Mouse (Mus musculus) MEL (cell line): Measurements from ENCODE around the gene Armc7. TPM values are rescaled to one million over a fixed set of nuclear protein-coding genes. Genes with fewer than 3 reads are reported as not detected.

ENCODE experiments used
- DNase-seq: peaks from one replicate; pipeline ENCODE4 v3.0.0; 2011; ENCODE audit warnings: low read depth, low spot score
- H3K27ac ChIP-seq: 2 replicates; pipeline ENCODE4 v1.5.1; 2012; ENCODE audit warnings: low read depth, mild to moderate bottlenecking, control low read depth, low read length, moderate library complexity; ENCODE audit not compliant: control insufficient read depth
- H3K27me3 ChIP-seq, 2 experiments: fragments of 150-350 bp in 1 of 2; sonication (generic) in 1 of 2; 2 replicates each; pipeline ENCODE4 v1.6.1; 2012; ENCODE audit warnings: low read length in 2 of 2, mild to moderate bottlenecking in 2 of 2, improper control_type of control experiment in 1 of 2, moderate library complexity in 1 of 2; ENCODE audit not compliant: insufficient read depth in 2 of 2, control insufficient read depth in 1 of 2
- H3K36me3 ChIP-seq, 2 experiments: 2 replicates each; pipeline ENCODE4 v1.6.1; 2012 to 2014; ENCODE audit warnings: low read length in 2 of 2, improper control_type of control experiment in 1 of 2, inconsistent platforms in 1 of 2, mild to moderate bottlenecking in 1 of 2; ENCODE audit not compliant: insufficient read depth in 2 of 2, control insufficient read depth in 1 of 2
- H3K4me1 ChIP-seq, 2 experiments: fragments of 150-350 bp in 1 of 2; sonication (generic) in 1 of 2; 2 replicates each; pipeline ENCODE4 v1.6.1; 2012; ENCODE audit warnings: low read length in 2 of 2, improper control_type of control experiment in 1 of 2, mild to moderate bottlenecking in 1 of 2; ENCODE audit not compliant: insufficient read depth in 2 of 2, control insufficient read depth in 1 of 2
- H3K4me3 ChIP-seq, 2 experiments: fragments of 150-350 bp in 1 of 2; sonication (generic) in 1 of 2; 2 replicates each; pipeline ENCODE4 v1.5.1; 2012; ENCODE audit warnings: low read depth in 2 of 2, low read length in 2 of 2, mild to moderate bottlenecking in 2 of 2, moderate library complexity in 2 of 2, control low read depth in 1 of 2, improper control_type of control experiment in 1 of 2; ENCODE audit not compliant: control insufficient read depth in 1 of 2, insufficient read depth in 1 of 2
- H3K79me2 ChIP-seq: 2 replicates; pipeline ENCODE4 v1.6.1; 2012; ENCODE audit warnings: mild to moderate bottlenecking, low read length, moderate library complexity; ENCODE audit not compliant: control insufficient read depth, poor library complexity, insufficient read depth
- H3K9ac ChIP-seq: 2 replicates; pipeline ENCODE4 v1.6.1; 2012; ENCODE audit warnings: low read depth, mild to moderate bottlenecking, control low read depth, low read length, moderate library complexity; ENCODE audit not compliant: control insufficient read depth, poor library complexity, severe bottlenecking
- H3K9me3 ChIP-seq: fragments of 150-350 bp; sonication (generic); replicated peaks from 2 replicates; pipeline ENCODE4 v1.6.1; 2012; ENCODE audit warnings: mild to moderate bottlenecking, low read length, improper control_type of control experiment, moderate library complexity; ENCODE audit not compliant: insufficient read depth
- CHD1 ChIP-seq: IDR thresholded peaks from 2 replicates; pipeline ENCODE4 v1.6.1; 2012; ENCODE audit warnings: low read depth, mild to moderate bottlenecking, inconsistent platforms, low read length, improper control_type of control experiment
- CTCF ChIP-seq, 3 experiments: IDR thresholded peaks in 2 of 3; conservative IDR thresholded peaks in 1 of 3; 2 replicates each; pipeline ENCODE4 v1.5.1; 2011 to 2012; ENCODE audit warnings: low read length in 3 of 3, low read depth in 2 of 3, mild to moderate bottlenecking in 2 of 3, improper control_type of control experiment in 1 of 3, inconsistent platforms in 1 of 3, mixed read lengths in 1 of 3, moderate library complexity in 1 of 3; ENCODE audit not compliant: control insufficient read depth in 1 of 3, insufficient read depth in 1 of 3, poor library complexity in 1 of 3, severe bottlenecking in 1 of 3
- ELF1 ChIP-seq: IDR thresholded peaks from 2 replicates; pipeline ENCODE4 v1.6.1; 2014; ENCODE audit warnings: low read depth, mild to moderate bottlenecking, inconsistent platforms, low read length, improper control_type of control experiment, moderate library complexity
- ETS1 ChIP-seq: IDR thresholded peaks from 2 replicates; pipeline ENCODE4 v1.6.1; 2012; ENCODE audit warnings: low read depth, mild to moderate bottlenecking, inconsistent platforms, low read length, improper control_type of control experiment, moderate library complexity
- GABPA ChIP-seq: IDR thresholded peaks from 2 replicates; pipeline ENCODE4 v1.6.1; 2012; ENCODE audit warnings: low read depth, mild to moderate bottlenecking, inconsistent platforms, low read length, improper control_type of control experiment, moderate library complexity
- HCFC1 ChIP-seq: IDR thresholded peaks from 2 replicates; pipeline ENCODE4 v1.6.1; 2012; ENCODE audit warnings: low read depth, mild to moderate bottlenecking, inconsistent platforms, low read length, improper control_type of control experiment, moderate library complexity
- KAT2A ChIP-seq: conservative IDR thresholded peaks from 2 replicates; pipeline ENCODE4 v1.6.1; 2012; ENCODE audit warnings: low read depth, low read length, improper control_type of control experiment, inconsistent platforms
- MXI1 ChIP-seq: IDR thresholded peaks from 2 replicates; pipeline ENCODE4 v1.6.1; 2011; ENCODE audit warnings: mild to moderate bottlenecking, low read depth, low read length, improper control_type of control experiment
- MYB ChIP-seq: IDR thresholded peaks from 2 replicates; pipeline ENCODE4 v1.6.1; 2011; ENCODE audit warnings: mild to moderate bottlenecking, low read depth, low read length, improper control_type of control experiment
- POLR2A ChIP-seq, 2 experiments: IDR thresholded peaks; 2 replicates each; pipeline ENCODE4 v1.6.1; 2011 to 2012; ENCODE audit warnings: low read length in 2 of 2, mild to moderate bottlenecking in 2 of 2, control low read depth in 1 of 2, improper control_type of control experiment in 1 of 2, low read depth in 1 of 2, moderate library complexity in 1 of 2; ENCODE audit not compliant: control insufficient read depth in 1 of 2, insufficient read depth in 1 of 2, poor library complexity in 1 of 2
- POLR2AphosphoS2 ChIP-seq: IDR thresholded peaks from 2 replicates; pipeline ENCODE4 v1.6.1; 2011; ENCODE audit warnings: low read length, improper control_type of control experiment
- POLR2AphosphoS5 ChIP-seq: IDR thresholded peaks from 2 replicates; pipeline ENCODE4 v1.6.1; 2012; ENCODE audit warnings: low read depth, borderline replicate concordance, mild to moderate bottlenecking, inconsistent platforms, low read length, moderate library complexity, mixed read lengths
- RCOR1 ChIP-seq: IDR thresholded peaks from 2 replicates; pipeline ENCODE4 v1.6.1; 2012; ENCODE audit warnings: low read depth, mild to moderate bottlenecking, inconsistent platforms, low read length, improper control_type of control experiment
- TAL1 ChIP-seq: IDR thresholded peaks from 2 replicates; pipeline ENCODE4 v1.6.1; 2012; ENCODE audit warnings: mild to moderate bottlenecking, inconsistent platforms, low read length, moderate library complexity, mixed read lengths
- TBP ChIP-seq: IDR thresholded peaks from 2 replicates; pipeline ENCODE4 v1.8.0; 2011; ENCODE audit warnings: low read depth, low read length, improper control_type of control experiment
- TCF12 ChIP-seq: IDR thresholded peaks from 2 replicates; pipeline ENCODE4 v1.6.1; 2014; ENCODE audit warnings: low read depth, mild to moderate bottlenecking, inconsistent platforms, low read length, improper control_type of control experiment, moderate library complexity
- UBTF ChIP-seq: IDR thresholded peaks from 2 replicates; pipeline ENCODE4 v1.6.1; 2012; ENCODE audit warnings: low read depth, mild to moderate bottlenecking, inconsistent platforms, low read length, improper control_type of control experiment, moderate library complexity, borderline replicate concordance; ENCODE audit not compliant: insufficient read depth
- ZNF384 ChIP-seq: IDR thresholded peaks from 2 replicates; pipeline ENCODE4 v1.6.1; 2012; ENCODE audit warnings: low read depth, mild to moderate bottlenecking, inconsistent platforms, low read length, improper control_type of control experiment
- polyA plus RNA-seq, 2 experiments: library from polyadenylated mRNA; stranded (reverse) in 1 of 2; unstranded in 1 of 2; fragments of >175 nt in 1 of 2; fragments of >200 nt in 1 of 2; gene quantifications; 2 replicates each; pipeline versions ENCODE4 v1.2.1 to v1.2.4; 2012; ENCODE audit warnings: low replicate concordance in 2 of 2, low read depth in 1 of 2; ENCODE audit not compliant: insufficient read length in 2 of 2, insufficient read depth in 1 of 2, missing spikeins in 1 of 2
- total RNA-seq: library from RNA; depleted of rRNA; stranded (reverse); fragments of 300-350 nt; gene quantifications from 2 replicates; pipeline ENCODE4 v1.2.3, GENCODE M21; 2012

Gene Armc7
- total and polyA plus RNA-seq, 3 experiments = 9.1 to 13.1 TPM; not detected in 1

DNA sequence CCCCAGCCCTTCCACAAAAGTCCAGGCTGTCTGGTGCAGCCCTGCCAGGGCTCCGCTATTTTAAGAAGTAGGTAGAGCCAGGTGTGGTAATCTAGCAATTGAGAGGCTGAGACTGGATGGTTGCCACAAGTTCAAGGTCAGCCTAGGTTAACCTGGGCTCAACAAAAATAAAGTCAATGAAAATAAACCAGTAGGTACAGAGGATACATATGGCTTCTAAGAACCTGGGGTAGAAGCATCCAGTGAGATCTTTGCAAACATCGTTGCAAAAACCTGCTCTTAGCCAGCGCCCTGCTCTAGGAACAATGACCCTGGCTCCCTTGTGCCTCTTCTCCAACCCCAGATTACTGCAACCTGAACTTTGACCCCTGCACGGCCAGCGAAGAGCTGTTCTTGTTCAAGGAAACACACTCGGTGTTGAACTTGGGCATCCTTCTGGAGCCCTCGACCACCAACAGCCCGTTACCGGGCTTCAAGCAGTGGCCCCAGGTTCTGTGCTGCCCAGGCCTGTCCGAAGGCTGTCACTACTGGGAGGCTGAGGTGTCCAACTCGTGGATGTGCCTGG lies 28.1 kb upstream of the Armc7 start:
- Histone ChIP-seq H3K27me3 (no peaks in the 10 kb centered on the region), H3K4me1 (peaks cover 3 to 8% of the 10 kb centered on the region in 2 experiments), H3K9me3 (no peaks in the 10 kb centered on the region), H3K36me3 (no peaks in the 10 kb centered on the region), H3K27ac (no peak overlapping the region), H3K79me2 (no peaks in the 10 kb centered on the region), H3K4me3 (no peak overlapping the region), H3K9ac (no peak overlapping the region)
- DNase-seq = no peak
- TF ChIP-seq UBTF (no peak), MXI1 (no peak), POLR2AphosphoS5 (no peak), MYB (no peak), HCFC1 (no peak), TBP (no peak), ZNF384 (no peak), CTCF (IDR thresholded peaks at IDR 0.05 in 2 of 3, conservative IDR thresholded peaks at IDR 0.05 in 1 of 3; ENCODE audit: control insufficient read depth in 1 of 3, insufficient read depth in 1 of 3, low read depth in 2 of 3, low read length in 3 of 3, poor library complexity in 1 of 3, severe bottlenecking in 1 of 3) (no peak), GABPA (no peak), POLR2A (IDR thresholded peaks at IDR 0.05; ENCODE audit: control insufficient read depth in 1 of 2, insufficient read depth in 1 of 2, low read depth in 1 of 2, low read length in 2 of 2, poor library complexity in 1 of 2) (no peak), ETS1 (no peak), CHD1 (no peak), RCOR1 (no peak)

GRCm38 (mm10) chr11:115448075-115448474 lies 27.4 kb upstream of the Armc7 start:
- H3K4me3 ChIP-seq = no peak overlapping the region
- peaks cover 3 to 11% of the 10 kb centered on the region in 2 experiments for H3K4me1 ChIP-seq
- H3K9ac ChIP-seq = no peak overlapping the region
- no peak for TF ChIP-seq ZNF384
- TF ChIP-seq KAT2A = no peak
- no peak for TF ChIP-seq ELF1
- no peak for TF ChIP-seq POLR2A (IDR thresholded peaks at IDR 0.05; ENCODE audit: control insufficient read depth in 1 of 2, insufficient read depth in 1 of 2, low read depth in 1 of 2, low read length in 2 of 2, poor library complexity in 1 of 2)
- TF ChIP-seq TCF12 = no peak
- TF ChIP-seq POLR2AphosphoS2 = no peak
- no peak for TF ChIP-seq TAL1
- TF ChIP-seq, all 39 proteins: peak for 0
- no peaks in the 10 kb centered on the region for H3K79me2 ChIP-seq
- H3K27me3 ChIP-seq = no peaks in the 10 kb centered on the region
- no peaks in the 10 kb centered on the region for H3K36me3 ChIP-seq
- H3K9me3 ChIP-seq = no peaks in the 10 kb centered on the region
- H3K27ac ChIP-seq = no peak overlapping the region
- no peak for DNase-seq
